Mouse (Mus musculus) adrenal gland, adult 2 months (tissue): ENCODE measurements around the gene Foxd1. TPM values are rescaled to one million over a fixed set of nuclear protein-coding genes. Genes with fewer than 3 reads are reported as not detected.

ENCODE experiments used
- DNase-seq: peaks from one replicate; pipeline ENCODE4 v3.0.0; 2021
- polyA plus RNA-seq: library from polyadenylated mRNA; depleted of rRNA; stranded (reverse); fragments of >200 nt; gene quantifications from 2 replicates; pipeline ENCODE4 v1.2.3, GENCODE M21; 2012; rRNA removed
- total RNA-seq, 2 experiments: library from RNA; stranded (reverse); gene quantifications; 2 replicates each; pipeline ENCODE4 v1.2.3; 2021

Foxd1 gene
- total and polyA plus RNA-seq, 3 experiments, result 0.26 to 1.6 (median 1.4) TPM

- DNase-seq, result no peak
These were observed 35.0 kb downstream of the Foxd1 start for GRCm38 (mm10) chr13:98389092-98389491.

DNA sequence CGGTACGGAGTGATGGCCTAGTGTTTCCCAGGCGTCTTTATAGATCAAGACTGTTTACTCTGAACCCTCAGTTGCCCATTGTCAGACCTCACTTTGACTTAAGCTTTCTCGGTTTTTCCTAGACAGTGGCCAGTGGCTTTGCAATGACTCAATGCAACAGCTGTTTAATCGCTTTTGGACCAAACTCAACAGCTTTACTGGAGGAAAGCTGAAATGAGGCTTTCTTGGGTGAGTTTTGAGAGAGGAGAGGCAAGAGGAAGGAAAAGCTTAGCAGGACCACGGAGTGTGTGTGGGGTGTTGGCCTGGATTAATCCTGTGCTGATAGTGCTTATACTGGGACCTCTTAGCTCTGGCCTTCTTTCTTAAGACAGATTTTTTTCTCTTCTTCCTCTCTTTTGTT, 36.3 kb downstream of the Foxd1 start:
- no peak for DNase-seq

DNA sequence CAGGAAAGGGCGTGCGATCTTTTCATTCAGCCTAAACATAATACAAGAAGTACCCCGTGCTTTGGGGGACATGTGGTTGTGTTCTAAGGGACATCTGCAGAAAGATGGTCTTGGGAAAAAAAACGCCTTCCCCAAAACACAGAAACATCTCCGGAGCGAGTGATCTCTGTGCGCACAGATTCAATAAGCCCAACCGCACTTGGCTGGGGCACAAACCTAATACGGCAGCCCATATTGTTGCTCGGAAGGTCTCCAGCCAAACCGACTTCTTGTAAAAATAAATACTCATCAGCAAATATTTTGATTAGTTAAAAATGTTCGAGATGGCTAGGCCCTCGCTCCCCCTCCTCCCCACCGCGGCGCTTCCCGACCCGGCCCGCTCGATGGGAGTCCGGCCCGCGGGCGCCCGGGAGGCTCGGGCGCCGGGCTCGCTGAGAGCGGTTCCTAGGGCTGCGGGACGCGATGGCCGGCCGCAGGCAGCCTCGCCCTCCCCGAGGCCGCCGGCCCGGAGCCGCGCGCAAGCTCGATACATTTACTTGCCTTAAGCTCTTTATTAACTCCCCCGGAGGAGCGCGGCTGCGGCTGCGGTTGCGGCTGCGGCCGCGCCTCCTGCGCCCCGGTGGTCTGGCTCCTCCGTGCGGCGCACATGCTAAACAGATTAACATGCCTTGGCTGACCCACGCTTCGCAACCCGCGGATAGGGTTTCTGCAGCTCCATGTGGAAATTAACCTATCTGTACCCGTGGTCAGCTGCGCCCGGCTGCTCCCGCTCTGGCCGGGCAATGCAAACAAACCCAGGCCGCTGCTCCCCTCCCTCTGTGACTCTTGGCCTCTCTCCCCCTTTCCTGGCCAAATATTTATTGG, 37.0 kb downstream of the Foxd1 start:
- peak; percentile 17 for DNase-seq

DNA sequence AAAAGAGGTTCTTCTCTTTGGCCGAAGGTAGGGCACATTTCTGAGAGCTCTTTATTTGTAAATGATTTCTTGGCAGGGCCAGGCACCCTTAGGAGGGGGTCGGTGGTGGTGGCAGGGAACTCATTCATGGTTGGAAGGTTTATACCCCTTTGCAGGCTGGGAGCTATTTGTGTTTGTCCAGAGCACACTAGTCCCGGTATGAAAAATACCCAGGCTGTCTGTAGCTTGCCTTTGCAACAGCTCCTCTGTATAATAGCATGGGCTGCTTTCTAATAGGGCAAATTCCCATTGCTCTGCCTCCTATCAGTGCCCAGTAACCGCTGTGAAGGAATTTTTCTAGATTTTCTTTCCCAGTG, 37.6 kb downstream of the Foxd1 start:
- no peak for DNase-seq

GRCm38 (mm10) chr13:98392031-98392430, 38.0 kb downstream of the Foxd1 start:
- DNase-seq, result no peak

GRCm38 (mm10) chr13:98393356-98394070, 39.5 kb downstream of the Foxd1 start:
- no peak for DNase-seq

Other genes with a start within 250 kb of the Foxd1 start
- gene Arhgef28, start 147.8 kb upstream of the Foxd1 start, total RNA-seq, result 10 to 100 TPM; 14.2 to 23.9 TPM
- 4.0 and 5.3 TPM in 2 replicates for gene Arhgef28, start 147.8 kb upstream of the Foxd1 start, polyA plus RNA-seq
- gene Utp15, start 91.2 kb upstream of the Foxd1 start, total RNA-seq, result 10 to 100 TPM; 16.1 to 18.7 TPM
- 2.1 and 2.5 TPM in 2 replicates for gene Utp15, start 91.2 kb upstream of the Foxd1 start, polyA plus RNA-seq
- gene Ankra2, start 91.2 kb upstream of the Foxd1 start, total RNA-seq, result 10 to 100 TPM; 22.0 to 24.7 TPM
- 12.2 and 15.4 TPM in 2 replicates for gene Ankra2, start 91.2 kb upstream of the Foxd1 start, polyA plus RNA-seq
- gene Gm21976, start 74.4 kb upstream of the Foxd1 start, total RNA-seq, result not detected
- gene Gm21976, start 74.4 kb upstream of the Foxd1 start, polyA plus RNA-seq, result not detected in 2 replicates
- 100 to 1,000 TPM; 331 to 381 TPM for gene Btf3, start 37.2 kb upstream of the Foxd1 start, total RNA-seq
- 20.2 and 21.6 TPM in 2 replicates for gene Btf3, start 37.2 kb upstream of the Foxd1 start, polyA plus RNA-seq
- not detected for gene Gm10320, start 137.8 kb downstream of the Foxd1 start, total RNA-seq
- 1.3 and 1.9 TPM in 2 replicates for gene Gm10320, start 137.8 kb downstream of the Foxd1 start, polyA plus RNA-seq